Mouse (Mus musculus) T-helper 1 cell (primary cell): ENCODE results near the gene 9930021J03Rik.

Experiments
- in situ Hi-C: fragments of 300-600 bp; cut with MboI, MseI; formaldehyde crosslinking; loops from one replicate; pipeline ENCODE4 v1.15.1; 2025; ENCODE audit warnings: high pct_unique_total_duplicates

Gene 9930021J03Rik

DNA sequence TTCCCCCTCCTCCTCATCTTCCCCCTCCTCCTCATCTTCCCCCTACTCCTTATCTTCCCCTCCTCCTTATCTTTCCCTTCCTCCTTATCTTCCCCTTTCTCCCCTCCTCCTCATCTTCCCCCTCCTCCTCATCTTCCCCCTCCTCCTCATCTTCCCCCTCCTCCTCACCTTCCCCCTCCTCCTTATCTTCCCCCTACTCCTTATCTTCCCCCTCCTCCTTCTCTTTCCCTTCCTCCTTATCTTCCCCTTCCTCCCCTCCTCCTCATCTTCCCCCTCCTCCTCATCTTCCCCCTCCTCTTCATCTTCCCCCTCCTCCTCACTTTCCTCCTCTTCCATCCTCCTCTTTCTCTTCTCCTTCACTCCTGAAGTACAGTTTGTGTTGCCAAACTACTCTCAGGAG is 108.9 kb downstream of the 9930021J03Rik start:
- in situ Hi-C loops, result no loop called here

DNA sequence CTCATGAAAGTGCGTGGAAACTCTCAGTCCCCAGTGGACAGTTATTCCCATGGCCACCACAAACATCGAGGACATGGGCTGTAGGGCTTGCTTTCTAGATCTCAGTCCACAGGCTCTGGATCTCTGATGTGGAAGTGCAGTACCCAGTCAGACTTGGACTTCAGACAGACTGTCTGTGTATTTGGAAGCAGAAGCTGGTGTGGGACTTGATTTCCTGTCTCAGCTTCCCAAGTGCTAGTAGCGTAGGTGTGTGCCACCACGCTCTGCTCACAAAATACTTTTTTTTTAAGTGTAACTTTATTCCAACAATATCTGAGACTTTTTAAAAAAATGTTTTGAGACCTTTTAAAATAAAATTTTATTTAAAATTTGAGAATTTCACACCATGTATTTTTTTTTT is 109.5 kb downstream of the 9930021J03Rik start:
- in situ Hi-C loops, result no loop called here

- in situ Hi-C loops, result no loop called here
Measured at GRCm38 (mm10) chr19:29695071-29695470, 110.7 kb downstream of the 9930021J03Rik start.

DNA sequence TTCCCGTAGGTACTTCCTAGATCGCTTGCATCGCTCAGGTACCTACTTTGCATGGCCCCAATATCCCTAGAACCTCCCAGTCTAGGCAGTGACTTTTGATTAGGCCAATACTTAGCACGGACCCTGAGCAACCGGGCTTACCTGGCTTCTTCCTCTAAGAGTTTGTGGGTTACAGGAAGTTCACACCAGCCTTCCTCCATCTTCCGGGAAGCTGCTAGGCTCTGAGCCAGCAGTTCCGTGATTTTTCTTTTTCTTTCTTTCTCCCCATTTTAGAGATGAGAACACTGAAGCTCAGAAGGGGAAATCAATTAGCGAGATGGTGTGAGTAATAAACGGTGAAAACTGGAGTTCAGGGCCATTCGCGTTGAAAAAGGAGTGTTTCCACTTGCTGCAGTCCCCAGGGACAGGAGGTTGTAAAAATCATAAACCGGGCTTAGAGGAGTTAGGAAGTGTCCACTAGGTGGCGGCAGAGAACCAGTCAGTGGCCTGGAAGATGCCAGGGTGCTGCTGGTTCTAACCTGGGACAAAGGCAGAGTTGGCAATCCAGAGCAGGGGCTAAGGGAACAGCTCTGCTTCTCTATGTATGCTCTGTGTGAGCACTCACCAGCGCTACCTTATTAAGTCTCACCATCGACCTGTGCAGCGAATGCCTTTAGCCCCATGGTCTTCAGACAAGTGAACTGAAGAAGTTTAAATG is 121.8 kb downstream of the 9930021J03Rik start:
- in situ Hi-C loops, result no loop called here

DNA sequence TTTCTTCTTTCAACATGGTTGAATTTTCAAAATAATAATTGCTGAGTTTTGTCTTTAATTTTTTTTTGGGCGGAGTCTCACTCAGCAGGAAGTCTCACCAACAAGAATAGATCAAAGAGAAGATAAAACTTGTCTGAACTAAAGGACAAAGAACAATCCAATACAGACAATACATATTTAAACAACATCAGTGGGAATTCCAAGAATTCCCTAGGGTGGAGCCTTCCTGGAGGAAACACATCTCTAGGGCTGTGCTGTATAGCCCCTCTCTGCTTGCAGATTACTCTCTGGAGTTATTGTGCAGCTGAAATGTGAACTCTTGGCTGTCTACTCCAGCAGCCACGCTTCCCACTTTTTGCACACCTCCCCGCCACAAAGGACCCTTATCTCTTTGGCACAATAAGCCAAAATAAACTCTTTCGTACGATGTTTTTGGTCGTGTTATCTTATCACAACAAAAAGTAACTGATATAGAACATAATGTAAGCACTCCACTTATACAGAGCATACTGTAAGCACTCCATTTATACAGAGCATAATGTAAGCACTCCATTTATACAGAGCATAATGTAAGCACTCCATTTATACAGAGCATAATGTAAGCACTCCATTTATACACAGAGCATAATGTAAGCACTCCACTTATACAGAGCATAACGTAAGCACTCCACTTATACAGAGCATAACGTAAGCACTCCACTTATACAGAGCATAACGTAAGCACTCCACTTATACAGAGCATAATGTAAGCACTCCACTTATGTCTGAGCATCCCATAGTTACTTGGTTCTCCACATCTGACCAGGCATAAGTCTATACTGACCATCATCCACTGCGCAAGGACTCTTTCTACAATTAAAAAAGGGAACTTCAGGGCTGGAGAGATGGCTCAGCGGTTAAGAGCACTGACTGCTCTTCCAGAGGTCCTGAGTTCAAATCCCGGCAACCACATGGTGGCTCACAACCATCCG is 125.3 kb downstream of the 9930021J03Rik start:
- in situ Hi-C loops, result no loop called here

- in situ Hi-C loops, result no loop called here
Measured at GRCm38 (mm10) chr19:29678181-29678778, 127.5 kb downstream of the 9930021J03Rik start.

- in situ Hi-C loops, result no loop called here
Measured at GRCm38 (mm10) chr19:29676479-29677193, 129.2 kb downstream of the 9930021J03Rik start.

GRCm38 (mm10) chr19:29675562-29676078 is 130.2 kb downstream of the 9930021J03Rik start:
- in situ Hi-C loops, result no loop called here

GRCm38 (mm10) chr19:29674946-29675345 is 130.8 kb downstream of the 9930021J03Rik start:
- in situ Hi-C loops, result no loop called here

GRCm38 (mm10) chr19:29672660-29673059 is 133.1 kb downstream of the 9930021J03Rik start:
- in situ Hi-C loops, result no loop called here

DNA sequence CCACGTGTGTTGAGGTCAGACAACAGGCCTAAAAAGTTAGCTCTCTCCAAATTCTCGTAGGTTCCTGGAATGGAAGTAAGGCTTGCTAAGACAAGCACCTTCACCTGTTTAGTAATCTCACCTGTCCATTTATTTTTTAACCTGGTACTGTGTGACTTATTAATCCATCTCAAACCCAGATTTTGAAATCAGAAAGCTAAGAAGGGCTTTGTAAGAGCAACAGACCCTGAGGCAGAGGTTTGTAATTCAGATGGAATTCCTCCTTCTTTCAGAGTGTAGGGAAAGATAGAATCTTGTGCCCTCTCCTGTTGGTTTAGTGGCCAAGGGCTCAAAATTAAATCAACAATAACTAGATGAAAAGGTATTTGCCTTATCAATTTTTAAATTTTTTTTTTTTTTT is 134.6 kb downstream of the 9930021J03Rik start:
- in situ Hi-C loops, result no loop called here

- in situ Hi-C loops, result no loop called here
Measured at GRCm38 (mm10) chr19:29670247-29670646, 135.5 kb downstream of the 9930021J03Rik start.

DNA sequence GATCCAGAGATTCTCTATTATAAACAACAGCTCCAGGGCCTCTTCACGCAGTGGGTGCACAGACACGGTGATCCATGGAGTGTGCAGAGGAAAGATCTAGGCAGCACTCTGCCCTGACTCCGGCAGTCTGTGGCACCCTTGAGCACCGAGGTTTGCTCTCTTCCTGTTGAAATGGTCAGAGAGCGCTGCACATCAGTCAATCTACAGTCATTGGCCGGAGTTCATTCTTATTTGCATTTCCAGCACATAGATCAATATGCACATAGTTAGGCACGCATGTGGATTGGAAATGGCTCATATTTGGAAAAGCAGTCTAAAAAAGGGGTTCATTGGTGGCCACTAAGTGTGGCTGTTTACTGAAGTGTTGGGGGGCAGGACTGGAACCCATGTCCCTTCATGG is 137.7 kb downstream of the 9930021J03Rik start:
- in situ Hi-C loops, result no loop called here

- in situ Hi-C loops, result no loop called here
Measured at GRCm38 (mm10) chr19:29666965-29667594, 138.7 kb downstream of the 9930021J03Rik start.

DNA sequence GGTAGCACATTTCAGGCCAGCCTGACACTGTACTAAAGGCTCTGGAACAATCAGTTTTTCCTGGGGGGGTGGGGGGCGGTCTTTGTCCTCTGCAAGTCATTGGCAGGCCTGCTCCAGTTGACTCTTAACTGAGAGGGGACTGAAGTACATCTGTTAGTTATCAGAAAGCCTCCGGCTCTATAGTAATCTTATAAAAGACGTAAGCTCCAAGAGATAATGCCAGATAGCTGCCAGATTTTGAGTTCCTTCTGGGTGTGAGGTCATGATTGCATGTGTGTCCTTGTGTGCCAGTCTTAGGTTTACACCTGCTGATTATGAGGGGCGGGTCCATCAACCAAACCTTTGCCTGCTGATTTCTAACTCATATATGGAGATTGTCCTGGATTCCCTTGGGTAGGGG is 139.6 kb downstream of the 9930021J03Rik start:
- in situ Hi-C loops, result no loop called here

DNA sequence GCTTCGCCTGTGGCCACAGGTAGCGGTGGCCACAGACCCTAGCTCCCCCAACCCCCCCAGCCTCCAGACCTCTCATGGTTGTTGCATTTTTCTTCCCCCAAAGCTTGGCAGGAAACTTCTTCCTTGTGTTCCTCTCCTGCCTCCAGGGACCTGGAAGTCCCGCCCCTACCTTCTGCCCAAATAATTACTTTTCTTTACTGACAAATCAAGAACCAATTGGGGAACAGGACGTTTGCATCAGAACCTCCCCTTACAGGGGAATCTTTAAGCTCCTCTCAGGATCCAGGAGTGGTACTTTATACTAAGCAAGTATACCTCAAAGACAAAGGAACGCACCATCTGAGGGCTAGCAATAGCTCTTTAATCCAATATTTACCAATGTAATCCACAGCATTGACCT is 140.9 kb downstream of the 9930021J03Rik start:
- in situ Hi-C loops, result no loop called here
